In the genomic region with DNA sequence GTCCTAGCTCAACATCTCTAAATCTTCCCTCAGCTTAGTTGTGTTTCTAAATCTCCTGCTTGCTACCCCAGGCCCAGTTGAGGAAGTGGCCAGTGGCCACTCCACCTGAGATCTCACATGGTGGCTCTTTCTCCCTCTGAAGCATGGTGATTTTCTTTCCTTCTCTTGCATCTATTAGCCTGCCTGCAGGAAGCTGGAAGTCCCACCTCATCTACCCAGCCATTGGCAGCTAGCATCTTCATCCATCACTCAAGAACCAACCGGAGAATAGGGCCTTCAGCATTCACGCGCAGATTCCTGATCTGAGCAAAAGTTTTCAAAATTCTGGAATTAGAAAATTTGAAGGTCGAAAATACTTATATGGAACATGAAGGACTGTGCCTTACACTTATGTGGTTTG, we compare ENCODE assay signal across 17 mouse cellular contexts.
DNase-seq lines count a peak whose midpoint lies in the region; ATAC-seq lines count a peak whose summit lies in the region.
"Had no signal": no experiment of that assay in that cellular context is flagged by ENCODE, and none has a peak within 500 bp of the region (broad histone marks: within the 10 kb centered on the region; RNA-seq: fewer than 3 reads in every experiment).

No protein-coding gene starts in this region.

- ATAC-seq in midbrain, embryonic 11.5 days (ENCODE audit: low FRiP score), result no peak
- no peak for ATAC-seq in midbrain, embryonic 16.5 days
- no peak for ATAC-seq in embryonic facial prominence, embryonic 13.5 days (ENCODE audit: insufficient number of reproducible peaks, insufficient read depth, low FRiP score, low TSS enrichment, low read depth)
- no peak for ATAC-seq in inflammation-experienced regulatory T-cells, adult 6 months
- ATAC-seq: forebrain, embryonic 13.5 days; hindbrain, embryonic 16.5 days had no signal

- H3K4me3 ChIP-seq in midbrain, embryonic 11.5 days (ENCODE audit: low read depth, low read length), result no peak overlapping the region
- no peak overlapping the region for H3K4me3 ChIP-seq in midbrain, embryonic 16.5 days (ENCODE audit: low read depth, low read length)
- H3K4me3 ChIP-seq in embryonic facial prominence, embryonic 13.5 days, result no peak overlapping the region
- H3K4me3 ChIP-seq in limb, embryonic 10.5 days, result no peak overlapping the region
- H3K4me3 ChIP-seq: forebrain, embryonic 13.5 days; hindbrain, embryonic 12.5 days had no signal

- no peaks in the 10 kb centered on the region for H3K9me3 ChIP-seq in midbrain, embryonic 11.5 days (ENCODE audit: control insufficient read depth, low read length)
- no peaks in the 10 kb centered on the region for H3K9me3 ChIP-seq in midbrain, embryonic 16.5 days (replicated peaks; ENCODE audit: control insufficient read depth, low read length, poor library complexity, severe bottlenecking)
- H3K9me3 ChIP-seq in embryonic facial prominence, embryonic 13.5 days, result no peaks in the 10 kb centered on the region
- H3K9me3 ChIP-seq in limb, embryonic 10.5 days (replicated peaks), result no peaks in the 10 kb centered on the region
- H3K9me3 ChIP-seq: forebrain, embryonic 13.5 days; hindbrain, embryonic 12.5 days had no signal

- 96% methylated on average over 4 of the region's 4 CpGs for WGBS in midbrain, embryonic 11.5 days
- WGBS in midbrain, embryonic 16.5 days, result 97% methylated on average over 4 of the region's 4 CpGs
- 99% methylated on average over 4 of the region's 4 CpGs for WGBS in embryonic facial prominence, embryonic 13.5 days
- 96% methylated on average over 4 of the region's 4 CpGs for WGBS in limb, embryonic 10.5 days

- DNase-seq in midbrain, embryonic 11.5 days (ENCODE audit: low spot score, missing footprints), result peak; percentile 54
- DNase-seq in limb, embryonic 10.5 days (ENCODE audit: low spot score), result no peak
- DNase-seq in kidney, adult 9 months, result no peak
- DNase-seq: adrenal gland, adult 2 months; adrenal gland, postnatal 25 days; cerebellum, adult 18-20 months; cerebellum, adult 9-11 months; cerebellum, postnatal 36 days; gastrocnemius, postnatal 36 days; heart, adult 18-20 months had no signal

- 0 out of 2 replicates have a peak, but pooled peaks cover 3% of the 10 kb centered on the region for H3K4me1 ChIP-seq in midbrain, embryonic 11.5 days (ENCODE audit: control insufficient read depth, insufficient read depth, low read length)
- H3K4me1 ChIP-seq in midbrain, embryonic 16.5 days (ENCODE audit: control insufficient read depth, insufficient read depth, low read length), result peaks cover 10% of the 10 kb centered on the region
- H3K4me1 ChIP-seq in embryonic facial prominence, embryonic 13.5 days, result peaks cover 54% of the 10 kb centered on the region
- H3K4me1 ChIP-seq in limb, embryonic 10.5 days, result peaks cover 51% of the 10 kb centered on the region

- H3K36me3 ChIP-seq in midbrain, embryonic 11.5 days (ENCODE audit: control insufficient read depth, insufficient read depth, low read length), result no peaks in the 10 kb centered on the region
- H3K36me3 ChIP-seq in midbrain, embryonic 16.5 days (ENCODE audit: control insufficient read depth, insufficient read depth, low read length), result no peaks in the 10 kb centered on the region
- no peaks in the 10 kb centered on the region for H3K36me3 ChIP-seq in embryonic facial prominence, embryonic 13.5 days
- no peaks in the 10 kb centered on the region for H3K36me3 ChIP-seq in limb, embryonic 10.5 days
- H3K36me3 ChIP-seq: hindbrain, embryonic 12.5 days had no signal

- no peak overlapping the region for H3K4me2 ChIP-seq in midbrain, embryonic 11.5 days
- H3K4me2 ChIP-seq in midbrain, embryonic 16.5 days (ENCODE audit: low read length), result no peak overlapping the region
- no peak overlapping the region for H3K4me2 ChIP-seq in embryonic facial prominence, embryonic 13.5 days
- H3K4me2 ChIP-seq: forebrain, embryonic 13.5 days; heart, embryonic 11.5 days; hindbrain, embryonic 12.5 days had no signal

- no peak overlapping the region for H3K9ac ChIP-seq in midbrain, embryonic 11.5 days (ENCODE audit: low read length)
- H3K9ac ChIP-seq in midbrain, embryonic 16.5 days (ENCODE audit: low read depth, low read length), result no peak overlapping the region
- no peak overlapping the region for H3K9ac ChIP-seq in embryonic facial prominence, embryonic 13.5 days
- H3K9ac ChIP-seq: forebrain, embryonic 13.5 days; hindbrain, embryonic 12.5 days had no signal

- no peaks in the 10 kb centered on the region for H3K27me3 ChIP-seq in midbrain, embryonic 11.5 days (ENCODE audit: control insufficient read depth, insufficient read depth, low read length)
- H3K27me3 ChIP-seq in midbrain, embryonic 16.5 days (ENCODE audit: control insufficient read depth, insufficient read depth, low read depth, low read length), result no peaks in the 10 kb centered on the region
- H3K27me3 ChIP-seq in embryonic facial prominence, embryonic 13.5 days, result no peaks in the 10 kb centered on the region
- no peaks in the 10 kb centered on the region for H3K27me3 ChIP-seq in limb, embryonic 10.5 days (ENCODE audit: low read depth, poor library complexity, severe bottlenecking)
- H3K27me3 ChIP-seq: forebrain, embryonic 13.5 days; hindbrain, embryonic 12.5 days had no signal

- no peak overlapping the region for H3K27ac ChIP-seq in midbrain, embryonic 11.5 days (ENCODE audit: low read depth, low read length)
- H3K27ac ChIP-seq in midbrain, embryonic 16.5 days (ENCODE audit: low read length), result no peak overlapping the region
- peak overlapping the region; percentile 98 for H3K27ac ChIP-seq in embryonic facial prominence, embryonic 13.5 days
- peak overlapping the region; percentile 93; the same call in 1 of the 2 replicates for H3K27ac ChIP-seq in limb, embryonic 10.5 days
- H3K27ac ChIP-seq: hindbrain, embryonic 12.5 days had no signal

Comparison
In these comparisons a context has a peak if more than half of its experiments do, and no peak if none do; other contexts are left out.
1. H3K27ac ChIP-seq: peak in embryonic facial prominence, embryonic 13.5 days (single experiment) and limb, embryonic 10.5 days (single experiment); none in midbrain, embryonic 11.5 days (single experiment) and midbrain, embryonic 16.5 days (single experiment).